Mouse (Mus musculus) lung, postnatal 0 days (tissue): ENCODE results near the gene Bfar.

Experiments used
- CTCF ChIP-seq: IDR thresholded peaks from 2 replicates; pipeline ENCODE4 v1.5.1; 2016; ENCODE audit warnings: antibody characterized with exemption, mild to moderate bottlenecking
- EP300 ChIP-seq: IDR thresholded peaks from 2 replicates; pipeline ENCODE4 v1.6.1; 2016; ENCODE audit warnings: antibody characterized with exemption, mild to moderate bottlenecking, control low read depth

GRCm38 (mm10) chr16:13660736-13661135, 10.9 kb upstream of the Bfar start:
- TF ChIP-seq CTCF = no peak
- TF ChIP-seq EP300 = no peak
